Mouse (Mus musculus) hindbrain, embryonic 12.5 days (tissue): ENCODE measurements at regions not wholly inside any gene's neighbourhood (a gene's known extent, or its start where the extent isn't known, plus 50 kb on each side); places are given as distances from the start of the nearest gene placed in this dataset.

ENCODE experiments used
- ATAC-seq: fragments of 200-750 bp; cut with Nextera tagmentation; 2 replicates; pipeline ENCODE4 v1.8.0; 2017; ENCODE audit warnings: moderate TSS enrichment; ENCODE audit not compliant: low FRiP score
- H3K27ac ChIP-seq: fragments of 300-500 bp; sonication (generic); 2 replicates; pipeline ENCODE4 v1.5.1; 2016; ENCODE audit warnings: mild to moderate bottlenecking
- H3K27me3 ChIP-seq: fragments of 300-500 bp; sonication (generic); 2 replicates; pipeline ENCODE4 v1.6.1; 2016; ENCODE audit warnings: mild to moderate bottlenecking
- H3K36me3 ChIP-seq: fragments of 300-500 bp; sonication (generic); 2 replicates; pipeline ENCODE4 v1.6.1; 2016; ENCODE audit warnings: mild to moderate bottlenecking
- H3K4me1 ChIP-seq: fragments of 300-500 bp; sonication (generic); 2 replicates; pipeline ENCODE4 v1.6.1; 2016
- H3K4me2 ChIP-seq: fragments of 300-500 bp; sonication (generic); replicated peaks from 2 replicates; pipeline ENCODE4 v1.6.1; 2016; ENCODE audit warnings: mild to moderate bottlenecking
- H3K4me3 ChIP-seq: fragments of 300-500 bp; sonication (generic); 2 replicates; pipeline ENCODE4 v1.5.1; 2016; ENCODE audit warnings: mild to moderate bottlenecking
- H3K9ac ChIP-seq: fragments of 300-500 bp; sonication (generic); 2 replicates; pipeline ENCODE4 v1.6.1; 2016; ENCODE audit warnings: mild to moderate bottlenecking, moderate library complexity
- H3K9me3 ChIP-seq: fragments of 300-500 bp; sonication (generic); replicated peaks from 2 replicates; pipeline ENCODE4 v1.6.1; 2016; ENCODE audit warnings: mild to moderate bottlenecking
- WGBS: fragments of 180-500 bp; shearing (Covaris S2); methylation state at CpG from one replicate; pipeline ENCODE4 v1.1.7; 2016; 5-methylcytosine and 5-hydroxymethylcytosine counted together

- Histone ChIP-seq H3K4me2 (no peak overlapping the region), H3K9ac (no peak overlapping the region), H3K27ac (no peak overlapping the region), H3K4me3 (no peak overlapping the region), H3K4me1 (no peaks in the 10 kb centered on the region), H3K36me3 (no peaks in the 10 kb centered on the region), H3K9me3 (no peaks in the 10 kb centered on the region), H3K27me3 (no peaks in the 10 kb centered on the region)
- ATAC-seq, result no peak
- WGBS, result 85% methylated on average over 2 of the region's 2 CpGs
Observed at GRCm38 (mm10) chr7:69326311-69326710, 577.3 kb upstream of the Arrdc4 start.

GRCm38 (mm10) chr7:69277056-69277705 is 528.1 kb upstream of the Arrdc4 start:
- no peak overlapping the region for H3K9ac ChIP-seq
- H3K27ac ChIP-seq, result no peak overlapping the region
- WGBS, result 60% methylated on average over 4 of the region's 4 CpGs
- H3K4me2 ChIP-seq, result no peak overlapping the region
- H3K9me3 ChIP-seq, result no peaks in the 10 kb centered on the region
- no peak overlapping the region for H3K4me3 ChIP-seq
- H3K27me3 ChIP-seq, result no peaks in the 10 kb centered on the region
- no peak for ATAC-seq
- H3K4me1 ChIP-seq, result no peaks in the 10 kb centered on the region
- H3K36me3 ChIP-seq, result no peaks in the 10 kb centered on the region

- no peaks in the 10 kb centered on the region for H3K9me3 ChIP-seq
- WGBS, result 72% methylated on average over 5 of the region's 5 CpGs
- no peaks in the 10 kb centered on the region for H3K4me1 ChIP-seq
- no peak overlapping the region for H3K4me2 ChIP-seq
- H3K27me3 ChIP-seq, result no peaks in the 10 kb centered on the region
- ATAC-seq, result no peak
- no peak overlapping the region for H3K27ac ChIP-seq
- no peak overlapping the region for H3K4me3 ChIP-seq
- no peak overlapping the region for H3K9ac ChIP-seq
- no peaks in the 10 kb centered on the region for H3K36me3 ChIP-seq
Observed at GRCm38 (mm10) chr7:69276376-69277055, 527.5 kb upstream of the Arrdc4 start.

- 84% methylated on average over 1 of the region's 1 CpGs for WGBS
- Histone ChIP-seq H3K36me3 (no peaks in the 10 kb centered on the region), H3K4me2 (no peak overlapping the region), H3K27me3 (no peaks in the 10 kb centered on the region), H3K4me3 (no peak overlapping the region), H3K9ac (no peak overlapping the region), H3K4me1 (no peaks in the 10 kb centered on the region), H3K27ac (no peak overlapping the region), H3K9me3 (no peaks in the 10 kb centered on the region)
- ATAC-seq, result no peak
Observed at GRCm38 (mm10) chr7:69273670-69274069, 524.6 kb upstream of the Arrdc4 start.

GRCm38 (mm10) chr7:69244519-69244918 is 495.5 kb upstream of the Arrdc4 start:
- H3K4me3 ChIP-seq, result no peak overlapping the region
- H3K27me3 ChIP-seq, result no peaks in the 10 kb centered on the region
- H3K9me3 ChIP-seq, result no peaks in the 10 kb centered on the region
- H3K36me3 ChIP-seq, result no peaks in the 10 kb centered on the region
- whole genome bisulfite sequencing, result 58% methylated on average over 2 of the region's 2 CpGs
- no peak for ATAC-seq
- H3K4me2 ChIP-seq, result no peak overlapping the region
- no peak overlapping the region for H3K9ac ChIP-seq
- H3K27ac ChIP-seq, result no peak overlapping the region
- H3K4me1 ChIP-seq, result no peaks in the 10 kb centered on the region

- WGBS, result 80% methylated on average over 2 of the region's 2 CpGs
Observed at GRCm38 (mm10) chr7:69233296-69233695, 484.3 kb upstream of the Arrdc4 start.

GRCm38 (mm10) chr7:69217871-69218270 is 468.8 kb upstream of the Arrdc4 start:
- Histone ChIP-seq H3K27ac (no peak overlapping the region; the same call in 1 of the 2 replicates), H3K4me1 (0 out of 2 replicates have a peak, but pooled peaks cover 2% of the 10 kb centered on the region), H3K36me3 (no peaks in the 10 kb centered on the region), H3K4me3 (no peak overlapping the region), H3K4me2 (no peak overlapping the region), H3K9me3 (no peaks in the 10 kb centered on the region), H3K9ac (no peak overlapping the region), H3K27me3 (no peaks in the 10 kb centered on the region)
- 34% methylated on average over 6 of the region's 6 CpGs for WGBS
- peak; percentile 85 for ATAC-seq

More at GRCm38 (mm10) chr7:69233296-69233695, 484.3 kb upstream of the Arrdc4 start:
- Histone ChIP-seq H3K4me2 (no peak overlapping the region), H3K4me3 (no peak overlapping the region), H3K9me3 (no peaks in the 10 kb centered on the region), H3K36me3 (no peaks in the 10 kb centered on the region), H3K4me1 (no peaks in the 10 kb centered on the region), H3K27ac (no peak overlapping the region), H3K27me3 (no peaks in the 10 kb centered on the region), H3K9ac (no peak overlapping the region)
- ATAC-seq, result no peak
